Mouse (Mus musculus) MEL-GATA-1-ER (cell line): ENCODE results near the gene Uba3.

Source experiments
- DNase-seq: peaks from one replicate; pipeline ENCODE4 v3.0.0-alpha.2; 2012; ENCODE audit warnings: low read depth; ENCODE audit errors: extremely low read depth

The Uba3 gene

GRCm38 (mm10) chr6:97210962-97211601 lies 5.6 kb upstream of the Uba3 start:
- peak; percentile 60 for DNase-seq

- DNase-seq = peak; percentile 91
Measured at GRCm38 (mm10) chr6:97210191-97210961, 4.9 kb upstream of the Uba3 start, which contains the start of gene Arl6ip5. Gene Arl6ip5, plus strand, starts transcription at chr6:97210689.

- DNase-seq = no peak
Measured at GRCm38 (mm10) chr6:97209751-97210150, 4.3 kb upstream of the Uba3 start.

- DNase-seq = no peak
Measured at GRCm38 (mm10) chr6:97209201-97209600, 3.8 kb upstream of the Uba3 start.

- no peak for DNase-seq
Measured at GRCm38 (mm10) chr6:97208406-97208805, 3.0 kb upstream of the Uba3 start.

- no peak for DNase-seq
Measured at GRCm38 (mm10) chr6:97207085-97207484, 1.6 kb upstream of the Uba3 start.

GRCm38 (mm10) chr6:97204952-97205351 lies 495 bp downstream of the Uba3 start:
- no peak for DNase-seq

GRCm38 (mm10) chr6:97204252-97204869 lies 1.1 kb downstream of the Uba3 start:
- no peak for DNase-seq

GRCm38 (mm10) chr6:97202477-97202876 lies 3.0 kb downstream of the Uba3 start:
- no peak for DNase-seq

- no peak for DNase-seq
Measured at GRCm38 (mm10) chr6:97200437-97200836, 5.0 kb downstream of the Uba3 start.

- DNase-seq = peak; percentile 65
Measured at GRCm38 (mm10) chr6:97179367-97179828, 26.0 kb downstream of the Uba3 start.

- DNase-seq = peak; percentile 82
Measured at GRCm38 (mm10) chr6:97178491-97179366, 26.7 kb downstream of the Uba3 start, which contains the start of gene Tmf1. Gene Tmf1, minus strand, starts transcription at chr6:97179122.

GRCm38 (mm10) chr6:97175716-97176115 lies 29.7 kb downstream of the Uba3 start:
- DNase-seq = no peak

- DNase-seq = peak; percentile 18
Measured at GRCm38 (mm10) chr6:97150156-97150555, 55.3 kb downstream of the Uba3 start.

- DNase-seq = no peak
Measured at GRCm38 (mm10) chr6:97149721-97150120, 55.7 kb downstream of the Uba3 start.

GRCm38 (mm10) chr6:97148383-97149251 lies 56.8 kb downstream of the Uba3 start, which contains the start of gene Eogt:
Gene Eogt, minus strand, starts transcription at chr6:97149182.
- peak; percentile 51 for DNase-seq

GRCm38 (mm10) chr6:97147755-97148382 lies 57.6 kb downstream of the Uba3 start:
- no peak for DNase-seq

- no peak for DNase-seq
Measured at GRCm38 (mm10) chr6:97145156-97145555, 60.3 kb downstream of the Uba3 start.

- DNase-seq = no peak
Measured at GRCm38 (mm10) chr6:97144359-97144758, 61.1 kb downstream of the Uba3 start.

GRCm38 (mm10) chr6:97142611-97143010 lies 62.8 kb downstream of the Uba3 start:
- no peak for DNase-seq
